Mouse (Mus musculus) liver, postnatal 0 days (tissue): ENCODE data around the gene Nppc. TPM values are rescaled to one million over a fixed set of nuclear protein-coding genes. Genes with fewer than 3 reads are reported as not detected.

Experiments
- ATAC-seq: fragments of 200-750 bp; cut with Nextera tagmentation; 2 replicates; pipeline ENCODE4 v1.8.0; 2017; ENCODE audit warnings: mild to moderate bottlenecking, moderate library complexity
- DNase-seq: peaks from one replicate; pipeline ENCODE4 v3.0.0-alpha.2; 2016
- H3K27ac ChIP-seq: fragments of 300-500 bp; sonication (generic); 2 replicates; pipeline ENCODE4 v1.5.1; 2014; ENCODE audit warnings: antibody characterized with exemption, moderate library complexity, mild to moderate bottlenecking, low read depth
- H3K27me3 ChIP-seq: fragments of 300-500 bp; sonication (generic); 2 replicates; pipeline ENCODE4 v1.6.1; 2014; ENCODE audit warnings: low read length, control low read depth, mixed read lengths; ENCODE audit not compliant: insufficient read depth
- H3K36me3 ChIP-seq: fragments of 300-500 bp; sonication (generic); replicated peaks from 2 replicates; pipeline ENCODE4 v1.6.1; 2014; ENCODE audit warnings: mild to moderate bottlenecking, control low read depth, low read length, moderate library complexity, mixed read lengths; ENCODE audit not compliant: insufficient read depth
- H3K4me1 ChIP-seq: fragments of 300-500 bp; sonication (generic); 2 replicates; pipeline ENCODE4 v1.6.1; 2014; ENCODE audit warnings: antibody characterized with exemption, mild to moderate bottlenecking, control low read depth; ENCODE audit not compliant: insufficient read depth
- H3K4me2 ChIP-seq: fragments of 300-500 bp; sonication (generic); 2 replicates; pipeline ENCODE4 v1.6.1; 2014; ENCODE audit warnings: low read depth, mild to moderate bottlenecking, low read length, moderate library complexity, mixed read lengths
- H3K4me3 ChIP-seq: fragments of 300-500 bp; sonication (generic); 2 replicates; pipeline ENCODE4 v1.5.1; 2014; ENCODE audit warnings: low read depth, low read length
- H3K9ac ChIP-seq: fragments of 300-500 bp; sonication (generic); replicated peaks from 2 replicates; pipeline ENCODE4 v1.6.1; 2014; ENCODE audit warnings: mild to moderate bottlenecking, moderate library complexity
- H3K9me3 ChIP-seq: fragments of 300-500 bp; sonication (generic); 2 replicates; pipeline ENCODE4 v1.6.1; 2016; ENCODE audit warnings: mild to moderate bottlenecking, control low read depth, low read length, mixed read lengths
- CTCF ChIP-seq: sonication (generic); IDR thresholded peaks from 2 replicates; pipeline ENCODE4 v1.5.1; 2016; ENCODE audit warnings: antibody characterized with exemption, low read depth
- EP300 ChIP-seq: IDR thresholded peaks from 2 replicates; pipeline ENCODE4 v1.6.1; 2016; ENCODE audit warnings: antibody characterized with exemption, low read depth, mild to moderate bottlenecking
- WGBS: fragments of 180-500 bp; shearing (Covaris S2); extraction: QIAGEN DNeasy Blood & Tissue Kit; methylation state at CpG from one replicate; pipeline ENCODE4 v1.1.7; 2014; ENCODE audit not compliant: insufficient replicate concordance; 5-methylcytosine and 5-hydroxymethylcytosine counted together
- polyA plus RNA-seq: library from polyadenylated mRNA; unstranded; fragments of >200 nt; fragmentation: Nextera tagmentation; extraction: Ambion mirVana; gene quantifications from 2 replicates; pipeline ENCODE4 v1.2.1, GENCODE M21; 2015

Gene Nppc
- polyA plus RNA-seq, 1 experiment from 2014 or later = not detected

DNA sequence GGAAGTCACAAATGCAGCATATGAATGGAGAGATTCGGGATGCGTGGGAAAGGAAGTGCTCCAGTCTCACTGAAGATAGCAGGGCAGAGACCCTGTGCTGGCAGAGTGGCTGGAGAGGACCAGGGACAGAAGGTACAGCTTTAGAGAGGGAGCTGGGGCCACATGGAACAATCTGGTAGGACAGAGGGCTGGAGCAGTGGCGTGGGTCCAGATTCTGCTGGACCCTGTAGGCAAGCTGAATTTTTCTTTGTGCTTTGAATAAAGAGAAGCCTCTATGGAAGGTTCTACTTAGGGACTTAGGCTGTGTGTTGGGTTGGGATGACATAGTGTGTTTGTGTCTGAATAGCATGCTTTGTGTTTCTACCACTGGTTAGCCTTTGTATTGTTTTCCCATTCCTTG is 35.1 kb upstream of the Nppc start:
- Histone ChIP-seq H3K27me3 (no peaks in the 10 kb centered on the region), H3K4me2 (no peak overlapping the region), H3K9me3 (no peaks in the 10 kb centered on the region), H3K4me3 (no peak overlapping the region), H3K4me1 (peaks cover 11% of the 10 kb centered on the region), H3K36me3 (no peaks in the 10 kb centered on the region), H3K27ac (no peak overlapping the region), H3K9ac (0 out of 2 replicates have a peak overlapping the region, but pooled peaks have one; percentile 3)
- TF ChIP-seq EP300 = no peak
- no peak for TF ChIP-seq CTCF
- ATAC-seq = no peak
- 73% methylated on average over 3 of the region's 3 CpGs for WGBS
- DNase-seq = no peak

DNA sequence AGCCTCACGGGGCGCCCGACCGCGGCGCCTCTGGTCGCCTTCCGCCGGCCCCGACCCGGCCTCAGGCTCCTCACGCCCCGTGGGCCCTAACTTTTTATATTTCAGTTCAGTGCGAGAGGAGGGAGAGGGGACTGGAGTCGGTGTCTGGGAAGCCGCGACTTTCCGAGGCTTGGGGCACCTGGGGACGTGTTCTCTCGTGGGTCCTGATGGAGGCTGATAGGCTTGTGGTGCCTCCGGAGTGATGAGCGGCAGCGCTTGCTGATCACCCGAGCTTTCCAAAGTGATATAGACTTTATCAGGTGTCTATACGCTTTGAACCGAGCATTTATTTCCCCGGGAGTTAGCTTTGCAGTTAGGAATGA is 33.6 kb upstream of the Nppc start:
- peak overlapping the region; percentile 92 for H3K27ac ChIP-seq
- H3K9me3 ChIP-seq = no peaks in the 10 kb centered on the region
- H3K4me1 ChIP-seq = peaks cover 11% of the 10 kb centered on the region
- TF ChIP-seq CTCF = no peak
- no peak for TF ChIP-seq EP300
- peak overlapping the region; percentile 80 for H3K4me3 ChIP-seq
- H3K27me3 ChIP-seq = no peaks in the 10 kb centered on the region
- H3K36me3 ChIP-seq = no peaks in the 10 kb centered on the region
- H3K9ac ChIP-seq = peak overlapping the region; percentile 83
- no peak for DNase-seq
- 0% methylated on average over 27 of the region's 27 CpGs for WGBS
- peak; percentile 65; the same call in 1 of the 2 replicates for ATAC-seq
- peak overlapping the region; percentile 85 for H3K4me2 ChIP-seq

DNA sequence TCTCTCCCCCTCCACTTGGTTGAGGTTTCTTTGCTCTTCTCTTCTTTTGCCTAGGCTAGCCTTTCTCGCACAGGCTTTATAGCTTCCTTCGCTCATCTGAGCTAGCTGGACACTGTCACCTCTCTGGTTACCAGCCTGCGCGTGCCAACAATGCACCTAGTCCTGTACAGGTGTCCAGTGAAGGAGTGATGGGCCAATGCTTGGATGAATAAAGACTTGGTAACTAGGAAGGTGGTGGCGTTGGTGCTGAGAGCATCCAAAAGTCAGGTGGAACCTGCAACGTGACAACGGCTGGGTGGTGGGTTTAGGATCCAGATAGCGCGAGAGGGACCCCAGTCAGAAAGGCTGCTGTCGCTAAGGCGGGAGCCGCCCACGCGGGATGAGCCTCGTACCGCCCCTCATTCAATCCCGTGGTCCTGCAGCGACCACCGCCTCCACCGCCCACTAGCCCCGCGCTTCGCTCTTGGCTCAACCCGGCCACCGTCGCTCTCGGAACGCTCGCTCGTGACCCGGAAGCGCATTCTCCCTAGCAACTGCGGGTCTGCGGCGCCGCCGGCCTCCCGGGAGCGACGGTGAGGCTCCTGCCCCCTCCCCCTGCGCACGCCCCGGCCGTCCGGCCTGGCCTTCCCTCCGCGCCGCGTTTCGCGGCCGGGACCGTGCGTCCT is 33.1 kb upstream of the Nppc start, which contains the start of gene Dis3l2:
Gene Dis3l2 (plus strand): TSS at position 509 of the 665 bp plus-strand sequence.
- peak within 1 kb of the TSS; percentile 92 for H3K27ac ChIP-seq
- H3K4me1 ChIP-seq = peaks cover 11% of the 10 kb centered on the region
- H3K9ac ChIP-seq = peak within 1 kb of the TSS; percentile 83
- H3K36me3 ChIP-seq = no peaks in the 10 kb centered on the region
- DNase-seq = peak; percentile 87
- H3K27me3 ChIP-seq = no peaks in the 10 kb centered on the region
- H3K9me3 ChIP-seq = no peaks in the 10 kb centered on the region
- H3K4me2 ChIP-seq = peak within 1 kb of the TSS; percentile 85
- peak within 1 kb of the TSS; percentile 80 for H3K4me3 ChIP-seq
- peak; percentile 94 for ATAC-seq
- 4% methylated on average over 53 of the region's 54 CpGs for WGBS
- TF ChIP-seq EP300 (no peak), CTCF (no peak)

DNA sequence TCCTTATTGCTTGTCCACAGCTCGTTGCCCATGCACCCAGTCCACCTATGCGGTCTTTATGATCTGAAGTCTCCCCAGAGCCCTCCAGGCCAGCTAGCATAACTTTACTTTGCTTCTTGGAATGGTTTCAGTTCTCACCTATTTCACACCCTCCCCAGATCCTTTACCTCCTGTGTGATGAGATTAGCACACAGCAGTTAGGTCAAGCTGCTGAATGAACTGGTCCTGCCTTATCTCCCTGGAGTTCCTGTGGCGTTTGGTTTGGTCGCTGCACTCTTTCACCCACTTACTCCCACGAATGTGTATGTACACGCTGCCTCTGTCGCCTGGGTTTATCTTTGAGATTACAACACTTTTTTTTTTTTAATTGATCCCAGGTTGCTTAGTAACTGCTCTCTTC is 30.0 kb upstream of the Nppc start:
- no peaks in the 10 kb centered on the region for H3K36me3 ChIP-seq
- no peak for DNase-seq
- peak overlapping the region; percentile 26; the same call in 1 of the 2 replicates for H3K27ac ChIP-seq
- TF ChIP-seq EP300 (peak; percentile 20; the same call in 1 of the 2 replicates), CTCF (no peak)
- no peaks in the 10 kb centered on the region for H3K27me3 ChIP-seq
- H3K4me2 ChIP-seq = no peak overlapping the region
- peaks cover 9% of the 10 kb centered on the region for H3K4me1 ChIP-seq
- WGBS = 41% methylated on average over 7 of the region's 7 CpGs
- H3K9me3 ChIP-seq = no peaks in the 10 kb centered on the region
- peak; percentile 42 for ATAC-seq
- H3K9ac ChIP-seq = no peak overlapping the region
- H3K4me3 ChIP-seq = no peak overlapping the region

DNA sequence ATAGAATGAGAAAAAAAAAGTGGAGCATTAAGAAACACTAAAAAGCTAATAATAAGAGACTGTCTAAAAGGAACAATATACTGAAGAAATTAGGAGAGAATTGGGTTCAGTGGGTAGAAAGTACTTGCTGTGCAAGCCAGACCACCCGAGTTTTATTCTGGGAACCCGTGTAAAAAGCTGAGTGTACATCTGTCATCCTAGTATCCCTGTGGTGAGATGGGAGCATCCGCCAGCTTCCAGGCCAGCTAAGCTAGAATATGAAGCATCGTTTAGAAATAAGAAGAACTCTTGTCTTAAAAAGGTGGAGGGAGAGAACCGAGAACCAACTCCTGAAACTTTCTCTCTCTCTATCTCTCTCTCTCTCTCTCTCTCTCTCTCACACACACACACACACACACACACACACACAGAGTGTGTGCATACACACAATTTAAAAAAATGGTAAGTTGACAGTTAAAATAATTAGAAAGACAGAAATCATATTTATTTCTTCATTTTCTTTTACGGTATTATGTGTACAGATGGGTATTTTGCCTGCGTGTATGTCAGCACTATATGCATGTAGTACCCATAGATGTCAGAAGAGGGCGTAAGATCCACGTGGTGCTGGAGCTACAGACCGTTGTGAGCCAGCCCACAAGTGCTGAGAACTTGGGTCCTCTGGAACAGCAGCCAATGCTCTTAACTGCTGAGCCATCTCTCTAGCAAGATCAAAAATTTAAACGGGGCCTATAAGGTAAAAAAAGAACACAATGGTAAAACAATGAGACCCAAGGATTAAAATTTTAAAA is 29.2 kb upstream of the Nppc start:
- Histone ChIP-seq H3K4me1 (peaks cover 7% of the 10 kb centered on the region), H3K9ac (no peak overlapping the region), H3K27me3 (no peaks in the 10 kb centered on the region), H3K4me3 (no peak overlapping the region), H3K27ac (no peak overlapping the region), H3K9me3 (no peaks in the 10 kb centered on the region), H3K36me3 (no peaks in the 10 kb centered on the region), H3K4me2 (no peak overlapping the region)
- 70% methylated on average over 11 of the region's 11 CpGs for WGBS
- DNase-seq (no peak), ATAC-seq (no peak)
- TF ChIP-seq EP300 (no peak), CTCF (peak; percentile 51)

DNA sequence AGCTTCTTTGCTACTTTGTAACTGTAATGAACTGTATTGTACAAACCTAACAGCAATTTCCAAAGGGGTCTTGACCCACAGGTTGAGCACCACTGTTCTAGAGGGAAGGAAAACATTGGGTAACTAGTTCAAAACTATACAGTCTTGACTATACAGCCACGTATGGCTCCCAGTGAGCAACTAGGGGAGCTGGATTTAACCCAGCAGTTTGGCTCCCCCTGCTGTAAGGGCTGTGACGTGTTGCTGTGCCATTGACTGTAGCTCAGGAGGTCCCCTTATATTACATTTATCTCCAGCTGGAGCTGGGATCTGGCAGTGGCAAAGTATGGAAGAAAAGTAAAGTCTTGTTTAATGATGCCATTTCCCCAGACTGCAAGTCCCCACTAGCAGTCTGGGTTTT is 28.4 kb upstream of the Nppc start:
- DNase-seq = no peak
- H3K4me1 ChIP-seq = peaks cover 7% of the 10 kb centered on the region
- no peak overlapping the region for H3K27ac ChIP-seq
- no peak for ATAC-seq
- no peak overlapping the region for H3K4me3 ChIP-seq
- TF ChIP-seq CTCF = peak; percentile 54
- TF ChIP-seq EP300 = no peak
- no peak overlapping the region for H3K9ac ChIP-seq
- H3K4me2 ChIP-seq = no peak overlapping the region
- 31% methylated on average over 2 of the region's 2 CpGs for WGBS
- no peaks in the 10 kb centered on the region for H3K36me3 ChIP-seq
- H3K9me3 ChIP-seq = no peaks in the 10 kb centered on the region
- no peaks in the 10 kb centered on the region for H3K27me3 ChIP-seq
